Comparison of ENCODE assay signal across 23 mouse cellular contexts in the genomic region with DNA sequence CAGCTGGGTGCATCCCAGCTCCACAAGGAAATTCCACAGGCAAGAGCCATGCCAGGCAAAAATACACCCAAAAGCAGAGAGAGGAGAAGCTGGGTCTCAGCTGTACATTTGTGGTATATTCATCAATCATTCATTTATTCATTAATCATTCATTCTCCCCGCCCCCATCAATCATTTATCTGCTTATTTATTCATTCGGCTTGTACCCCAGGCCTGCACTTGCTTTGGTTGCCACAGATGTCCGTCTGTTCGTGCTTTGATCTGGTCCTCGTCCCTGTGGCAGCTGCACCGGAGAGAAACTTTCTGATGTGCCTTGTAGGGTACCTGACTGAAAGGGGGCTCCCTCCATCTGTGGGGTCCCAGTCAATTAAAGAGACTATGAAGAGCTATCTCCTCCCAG.
DNase-seq lines count a peak whose midpoint lies in the region; ATAC-seq and TF ChIP-seq lines count a peak whose summit lies in the region.
"Had no signal": no experiment of that assay in that cellular context is flagged by ENCODE, and none has a peak within 500 bp of the region (broad histone marks: within the 10 kb centered on the region; RNA-seq: fewer than 3 reads in every experiment).

No protein-coding gene starts in this region.

- H3K4me2 ChIP-seq in kidney, postnatal 0 days (ENCODE audit: low read length) = no peak overlapping the region
- no peak overlapping the region for H3K4me2 ChIP-seq in midbrain, embryonic 14.5 days (ENCODE audit: low read length)
- H3K4me2 ChIP-seq in heart, embryonic 12.5 days = no peak overlapping the region
- H3K4me2 ChIP-seq: embryonic facial prominence, embryonic 15.5 days; heart, embryonic 15.5 days; limb, embryonic 13.5 days; liver, embryonic 12.5 days had no signal

- no peak for TF ChIP-seq CTCF in kidney, postnatal 0 days (IDR thresholded peaks at IDR 0.05; ENCODE audit: low read depth)
- no peak for TF ChIP-seq CTCF in brain, embryonic 14.5 days (IDR thresholded peaks at IDR 0.05; ENCODE audit: borderline replicate concordance, extremely low read depth, insufficient read depth, insufficient read length)

- peaks cover 20% of the 10 kb centered on the region for H3K4me1 ChIP-seq in kidney, postnatal 0 days (replicated peaks; ENCODE audit: insufficient read depth, low read length)
- peaks cover 82% of the 10 kb centered on the region for H3K4me1 ChIP-seq in embryonic facial prominence, embryonic 10.5 days
- peaks cover 44% of the 10 kb centered on the region for H3K4me1 ChIP-seq in midbrain, embryonic 14.5 days (ENCODE audit: control insufficient read depth, insufficient read depth, low read length)
- H3K4me1 ChIP-seq in heart, embryonic 12.5 days (replicated peaks) = peaks cover 53% of the 10 kb centered on the region

- 58% methylated on average over 6 of the region's 6 CpGs for WGBS in kidney, postnatal 0 days
- WGBS in embryonic facial prominence, embryonic 10.5 days = 66% methylated on average over 6 of the region's 6 CpGs
- 23% methylated on average over 6 of the region's 6 CpGs for WGBS in midbrain, embryonic 14.5 days
- 76% methylated on average over 6 of the region's 6 CpGs for WGBS in heart, embryonic 12.5 days

- 0 out of 2 replicates have a peak, but pooled peaks have one; percentile 37 for ATAC-seq in kidney, postnatal 0 days (replicated peaks; ENCODE audit: low FRiP score, low read depth)
- ATAC-seq in midbrain, embryonic 14.5 days (ENCODE audit: low FRiP score, low TSS enrichment) = peak; percentile 66; the same call in 1 of the 2 replicates
- no peak for ATAC-seq in heart, embryonic 12.5 days (ENCODE audit: insufficient number of reproducible peaks, low FRiP score)
- ATAC-seq: forebrain, embryonic 16.5 days; liver, embryonic 12.5 days had no signal

- H3K27me3 ChIP-seq in kidney, postnatal 0 days (ENCODE audit: insufficient read depth, low read length) = no peaks in the 10 kb centered on the region
- H3K27me3 ChIP-seq in embryonic facial prominence, embryonic 10.5 days (replicated peaks; ENCODE audit: low read depth, poor library complexity, severe bottlenecking) = peaks cover 63% of the 10 kb centered on the region
- peaks cover 9% of the 10 kb centered on the region; the same call in 1 of the 2 replicates for H3K27me3 ChIP-seq in midbrain, embryonic 14.5 days (ENCODE audit: control insufficient read depth, insufficient read depth, low read length)
- H3K27me3 ChIP-seq in heart, embryonic 12.5 days (replicated peaks) = 0 out of 2 replicates have a peak, but pooled peaks cover 3% of the 10 kb centered on the region
- H3K27me3 ChIP-seq: heart, embryonic 15.5 days had no signal

- no peak for DNase-seq in kidney, postnatal 0 days (ENCODE audit: low spot score)
- DNase-seq in kidney, postnatal 25 days = no peak
- DNase-seq in brain, embryonic 14.5 days (ENCODE audit: low read depth) = peak; percentile 68
- DNase-seq in embryonic facial prominence, embryonic 10.5 days (ENCODE audit: low spot score) = no peak
- peak; percentile 70 for DNase-seq in midbrain, embryonic 14.5 days
- no peak for DNase-seq in right cerebral cortex, adult 2 months (ENCODE audit: low spot score in 2 of 2)
- DNase-seq: adrenal gland, adult 2 months; cerebellum, adult 2 months; cerebellum, postnatal 36 days; gastrocnemius, postnatal 25 days; heart, adult 2 months; heart, postnatal 4 days; kidney, adult 2 months; kidney, postnatal 10 days; lung, adult 18-20 months; lung, postnatal 10 days; thymus, postnatal 25 days had no signal

- H3K36me3 ChIP-seq in kidney, postnatal 0 days (ENCODE audit: insufficient read depth, low read length) = no peaks in the 10 kb centered on the region
- no peaks in the 10 kb centered on the region for H3K36me3 ChIP-seq in embryonic facial prominence, embryonic 10.5 days (replicated peaks)
- H3K36me3 ChIP-seq in midbrain, embryonic 14.5 days (ENCODE audit: control insufficient read depth, insufficient read depth, low read length) = no peaks in the 10 kb centered on the region
- H3K36me3 ChIP-seq in heart, embryonic 12.5 days = no peaks in the 10 kb centered on the region
- H3K36me3 ChIP-seq: embryonic facial prominence, embryonic 15.5 days; heart, embryonic 15.5 days; limb, embryonic 13.5 days; liver, embryonic 12.5 days had no signal

- H3K9ac ChIP-seq in kidney, postnatal 0 days (ENCODE audit: low read depth, low read length) = no peak overlapping the region
- no peak overlapping the region for H3K9ac ChIP-seq in midbrain, embryonic 14.5 days (replicated peaks; ENCODE audit: low read length)
- no peak overlapping the region for H3K9ac ChIP-seq in heart, embryonic 12.5 days
- H3K9ac ChIP-seq: embryonic facial prominence, embryonic 15.5 days; heart, embryonic 15.5 days; limb, embryonic 13.5 days; liver, embryonic 12.5 days had no signal

- no peak for TF ChIP-seq POLR2A in brain, embryonic 14.5 days (IDR thresholded peaks at IDR 0.05; ENCODE audit: borderline replicate concordance, extremely low read depth, insufficient read depth, insufficient read length, poor library complexity, severe bottlenecking)

- H3K4me3 ChIP-seq in kidney, postnatal 0 days (replicated peaks; ENCODE audit: low read depth, low read length) = no peak overlapping the region
- no peak overlapping the region for H3K4me3 ChIP-seq in embryonic facial prominence, embryonic 10.5 days
- no peak overlapping the region for H3K4me3 ChIP-seq in midbrain, embryonic 14.5 days (replicated peaks; ENCODE audit: low read depth, low read length)
- H3K4me3 ChIP-seq in heart, embryonic 12.5 days = no peak overlapping the region
- H3K4me3 ChIP-seq: embryonic facial prominence, embryonic 15.5 days; heart, adult 2 months; heart, embryonic 15.5 days; limb, embryonic 13.5 days; liver, embryonic 12.5 days had no signal

- no peaks in the 10 kb centered on the region for H3K9me3 ChIP-seq in kidney, postnatal 0 days (replicated peaks; ENCODE audit: low read length)
- H3K9me3 ChIP-seq in embryonic facial prominence, embryonic 10.5 days = no peaks in the 10 kb centered on the region
- no peaks in the 10 kb centered on the region for H3K9me3 ChIP-seq in midbrain, embryonic 14.5 days (ENCODE audit: control insufficient read depth, low read length)
- 0 out of 2 replicates have a peak, but pooled peaks cover 4% of the 10 kb centered on the region for H3K9me3 ChIP-seq in heart, embryonic 12.5 days (replicated peaks)
- H3K9me3 ChIP-seq: embryonic facial prominence, embryonic 15.5 days; heart, embryonic 15.5 days; limb, embryonic 13.5 days; liver, embryonic 12.5 days had no signal

- no peak overlapping the region for H3K27ac ChIP-seq in kidney, postnatal 0 days
- H3K27ac ChIP-seq in embryonic facial prominence, embryonic 10.5 days (replicated peaks) = peak overlapping the region; percentile 35; the same call in 1 of the 2 replicates
- H3K27ac ChIP-seq in midbrain, embryonic 14.5 days (replicated peaks; ENCODE audit: low read depth, low read length) = peak overlapping the region; percentile 47
- H3K27ac ChIP-seq in heart, embryonic 12.5 days (ENCODE audit: poor library complexity, severe bottlenecking) = no peak overlapping the region
- H3K27ac ChIP-seq: embryonic facial prominence, embryonic 15.5 days; heart, adult 2 months; heart, embryonic 15.5 days; limb, embryonic 13.5 days; liver, embryonic 12.5 days had no signal

Comparison
In these comparisons a context has a peak if more than half of its experiments do, and no peak if none do; other contexts are left out.
1. DNase-seq: peak in brain, embryonic 14.5 days (single experiment) and midbrain, embryonic 14.5 days (single experiment); none in kidney, postnatal 0 days (single experiment), kidney, postnatal 25 days (0 of 2), embryonic facial prominence, embryonic 10.5 days (single experiment) and right cerebral cortex, adult 2 months (0 of 2).
2. H3K27ac ChIP-seq: peak in embryonic facial prominence, embryonic 10.5 days (single experiment) and midbrain, embryonic 14.5 days (single experiment); none in kidney, postnatal 0 days (single experiment) and heart, embryonic 12.5 days (single experiment).